Mouse (Mus musculus) MEL (cell line): ENCODE measurements around the gene Galntl6. TPM values are rescaled to one million over a fixed set of nuclear protein-coding genes. Genes with fewer than 3 reads are reported as not detected.

Experiments
- DNase-seq: peaks from one replicate; pipeline ENCODE4 v3.0.0; 2011; ENCODE audit warnings: low read depth, low spot score
- H3K27ac ChIP-seq: 2 replicates; pipeline ENCODE4 v1.5.1; 2012; ENCODE audit warnings: low read depth, mild to moderate bottlenecking, control low read depth, low read length, moderate library complexity; ENCODE audit not compliant: control insufficient read depth
- H3K27me3 ChIP-seq, 2 experiments: fragments of 150-350 bp in 1 of 2; sonication (generic) in 1 of 2; 2 replicates each; pipeline ENCODE4 v1.6.1; 2012; ENCODE audit warnings: low read length in 2 of 2, mild to moderate bottlenecking in 2 of 2, improper control_type of control experiment in 1 of 2, moderate library complexity in 1 of 2; ENCODE audit not compliant: insufficient read depth in 2 of 2, control insufficient read depth in 1 of 2
- H3K36me3 ChIP-seq, 2 experiments: 2 replicates each; pipeline ENCODE4 v1.6.1; 2012 to 2014; ENCODE audit warnings: low read length in 2 of 2, improper control_type of control experiment in 1 of 2, inconsistent platforms in 1 of 2, mild to moderate bottlenecking in 1 of 2; ENCODE audit not compliant: insufficient read depth in 2 of 2, control insufficient read depth in 1 of 2
- H3K4me1 ChIP-seq, 2 experiments: fragments of 150-350 bp in 1 of 2; sonication (generic) in 1 of 2; 2 replicates each; pipeline ENCODE4 v1.6.1; 2012; ENCODE audit warnings: low read length in 2 of 2, improper control_type of control experiment in 1 of 2, mild to moderate bottlenecking in 1 of 2; ENCODE audit not compliant: insufficient read depth in 2 of 2, control insufficient read depth in 1 of 2
- H3K4me3 ChIP-seq, 2 experiments: fragments of 150-350 bp in 1 of 2; sonication (generic) in 1 of 2; 2 replicates each; pipeline ENCODE4 v1.5.1; 2012; ENCODE audit warnings: low read depth in 2 of 2, low read length in 2 of 2, mild to moderate bottlenecking in 2 of 2, moderate library complexity in 2 of 2, control low read depth in 1 of 2, improper control_type of control experiment in 1 of 2; ENCODE audit not compliant: control insufficient read depth in 1 of 2, insufficient read depth in 1 of 2
- H3K79me2 ChIP-seq: 2 replicates; pipeline ENCODE4 v1.6.1; 2012; ENCODE audit warnings: mild to moderate bottlenecking, low read length, moderate library complexity; ENCODE audit not compliant: control insufficient read depth, poor library complexity, insufficient read depth
- H3K9ac ChIP-seq: 2 replicates; pipeline ENCODE4 v1.6.1; 2012; ENCODE audit warnings: low read depth, mild to moderate bottlenecking, control low read depth, low read length, moderate library complexity; ENCODE audit not compliant: control insufficient read depth, poor library complexity, severe bottlenecking
- H3K9me3 ChIP-seq: fragments of 150-350 bp; sonication (generic); replicated peaks from 2 replicates; pipeline ENCODE4 v1.6.1; 2012; ENCODE audit warnings: mild to moderate bottlenecking, low read length, improper control_type of control experiment, moderate library complexity; ENCODE audit not compliant: insufficient read depth
- CTCF ChIP-seq, 3 experiments: IDR thresholded peaks in 2 of 3; conservative IDR thresholded peaks in 1 of 3; 2 replicates each; pipeline ENCODE4 v1.5.1; 2011 to 2012; ENCODE audit warnings: low read length in 3 of 3, low read depth in 2 of 3, mild to moderate bottlenecking in 2 of 3, improper control_type of control experiment in 1 of 3, inconsistent platforms in 1 of 3, mixed read lengths in 1 of 3, moderate library complexity in 1 of 3; ENCODE audit not compliant: control insufficient read depth in 1 of 3, insufficient read depth in 1 of 3, poor library complexity in 1 of 3, severe bottlenecking in 1 of 3
- E2F4 ChIP-seq: IDR thresholded peaks from 2 replicates; pipeline ENCODE4 v1.6.1; 2011; ENCODE audit warnings: low read depth, low read length, improper control_type of control experiment, borderline replicate concordance
- ELF1 ChIP-seq: IDR thresholded peaks from 2 replicates; pipeline ENCODE4 v1.6.1; 2014; ENCODE audit warnings: low read depth, mild to moderate bottlenecking, inconsistent platforms, low read length, improper control_type of control experiment, moderate library complexity
- ETS1 ChIP-seq: IDR thresholded peaks from 2 replicates; pipeline ENCODE4 v1.6.1; 2012; ENCODE audit warnings: low read depth, mild to moderate bottlenecking, inconsistent platforms, low read length, improper control_type of control experiment, moderate library complexity
- GABPA ChIP-seq: IDR thresholded peaks from 2 replicates; pipeline ENCODE4 v1.6.1; 2012; ENCODE audit warnings: low read depth, mild to moderate bottlenecking, inconsistent platforms, low read length, improper control_type of control experiment, moderate library complexity
- GATA1 ChIP-seq: IDR thresholded peaks from 2 replicates; pipeline ENCODE4 v1.6.1; 2011; ENCODE audit warnings: low read depth, low read length, improper control_type of control experiment
- MAFK ChIP-seq: IDR thresholded peaks from 2 replicates; pipeline ENCODE4 v1.6.1; 2011; ENCODE audit warnings: low read depth, mild to moderate bottlenecking, low read length, improper control_type of control experiment, borderline replicate concordance
- MAZ ChIP-seq: IDR thresholded peaks from 2 replicates; pipeline ENCODE4 v1.6.1; 2012; ENCODE audit warnings: low read depth, mild to moderate bottlenecking, inconsistent platforms, low read length, improper control_type of control experiment
- MEF2A ChIP-seq: IDR thresholded peaks from 2 replicates; pipeline ENCODE4 v1.6.1; 2014; ENCODE audit warnings: low read depth, mild to moderate bottlenecking, inconsistent platforms, low read length, improper control_type of control experiment; ENCODE audit not compliant: poor library complexity, insufficient replicate concordance, severe bottlenecking; ENCODE audit errors: extremely low read depth
- MXI1 ChIP-seq: IDR thresholded peaks from 2 replicates; pipeline ENCODE4 v1.6.1; 2011; ENCODE audit warnings: mild to moderate bottlenecking, low read depth, low read length, improper control_type of control experiment
- MYB ChIP-seq: IDR thresholded peaks from 2 replicates; pipeline ENCODE4 v1.6.1; 2011; ENCODE audit warnings: mild to moderate bottlenecking, low read depth, low read length, improper control_type of control experiment
- MYC ChIP-seq: IDR thresholded peaks from 2 replicates; pipeline ENCODE4 v1.6.1; 2011; ENCODE audit warnings: low read depth, mild to moderate bottlenecking, low read length, improper control_type of control experiment, moderate library complexity
- NELFE ChIP-seq: IDR thresholded peaks from 2 replicates; pipeline ENCODE4 v1.6.1; 2011; ENCODE audit warnings: low read depth, low read length, improper control_type of control experiment
- POLR2AphosphoS2 ChIP-seq: IDR thresholded peaks from 2 replicates; pipeline ENCODE4 v1.6.1; 2011; ENCODE audit warnings: low read length, improper control_type of control experiment
- RCOR1 ChIP-seq: IDR thresholded peaks from 2 replicates; pipeline ENCODE4 v1.6.1; 2012; ENCODE audit warnings: low read depth, mild to moderate bottlenecking, inconsistent platforms, low read length, improper control_type of control experiment
- SMC3 ChIP-seq: IDR thresholded peaks from 2 replicates; pipeline ENCODE4 v1.6.1; 2011; ENCODE audit warnings: low read depth, low read length, improper control_type of control experiment
- TAL1 ChIP-seq: IDR thresholded peaks from 2 replicates; pipeline ENCODE4 v1.6.1; 2012; ENCODE audit warnings: mild to moderate bottlenecking, inconsistent platforms, low read length, moderate library complexity, mixed read lengths
- TBP ChIP-seq: IDR thresholded peaks from 2 replicates; pipeline ENCODE4 v1.8.0; 2011; ENCODE audit warnings: low read depth, low read length, improper control_type of control experiment
- TCF12 ChIP-seq: IDR thresholded peaks from 2 replicates; pipeline ENCODE4 v1.6.1; 2014; ENCODE audit warnings: low read depth, mild to moderate bottlenecking, inconsistent platforms, low read length, improper control_type of control experiment, moderate library complexity
- UBTF ChIP-seq: IDR thresholded peaks from 2 replicates; pipeline ENCODE4 v1.6.1; 2012; ENCODE audit warnings: low read depth, mild to moderate bottlenecking, inconsistent platforms, low read length, improper control_type of control experiment, moderate library complexity, borderline replicate concordance; ENCODE audit not compliant: insufficient read depth
- USF1 ChIP-seq: IDR thresholded peaks from 2 replicates; pipeline ENCODE4 v1.6.1; 2014; ENCODE audit warnings: low read depth, mild to moderate bottlenecking, inconsistent platforms, low read length, improper control_type of control experiment, moderate library complexity
- ZC3H11A ChIP-seq: IDR thresholded peaks from 2 replicates; pipeline ENCODE4 v1.6.1; 2012; ENCODE audit warnings: low read depth, mild to moderate bottlenecking, inconsistent platforms, low read length, improper control_type of control experiment
- ZKSCAN1 ChIP-seq: IDR thresholded peaks from 2 replicates; pipeline ENCODE4 v1.6.1; 2012; ENCODE audit warnings: low read depth, mild to moderate bottlenecking, inconsistent platforms, low read length, improper control_type of control experiment, moderate library complexity
- ZMIZ1 ChIP-seq: IDR thresholded peaks from 2 replicates; pipeline ENCODE4 v1.6.1; 2012; ENCODE audit warnings: low read depth, mild to moderate bottlenecking, inconsistent platforms, low read length, improper control_type of control experiment, moderate library complexity
- ZNF384 ChIP-seq: IDR thresholded peaks from 2 replicates; pipeline ENCODE4 v1.6.1; 2012; ENCODE audit warnings: low read depth, mild to moderate bottlenecking, inconsistent platforms, low read length, improper control_type of control experiment
- polyA plus RNA-seq, 2 experiments: library from polyadenylated mRNA; stranded (reverse) in 1 of 2; unstranded in 1 of 2; fragments of >175 nt in 1 of 2; fragments of >200 nt in 1 of 2; gene quantifications; 2 replicates each; pipeline versions ENCODE4 v1.2.1 to v1.2.4; 2012; ENCODE audit warnings: low replicate concordance in 2 of 2, low read depth in 1 of 2; ENCODE audit not compliant: insufficient read length in 2 of 2, insufficient read depth in 1 of 2, missing spikeins in 1 of 2
- total RNA-seq: library from RNA; depleted of rRNA; stranded (reverse); fragments of 300-350 nt; gene quantifications from 2 replicates; pipeline ENCODE4 v1.2.3, GENCODE M21; 2012

The Galntl6 gene
- total and polyA plus RNA-seq, 3 experiments = not detected

- TF ChIP-seq MYB (no peak), ETS1 (no peak), ZNF384 (no peak), MYC (no peak), USF1 (no peak), SMC3 (no peak), TCF12 (no peak), TAL1 (no peak), ZMIZ1 (no peak), ZKSCAN1 (no peak), RCOR1 (no peak), MXI1 (no peak), MAFK (no peak), NELFE (no peak), UBTF (no peak)
- Histone ChIP-seq H3K27me3 (no peaks in the 10 kb centered on the region), H3K4me1 (no peaks in the 10 kb centered on the region), H3K36me3 (no peaks in the 10 kb centered on the region), H3K4me3 (no peak overlapping the region), H3K9ac (no peak overlapping the region), H3K9me3 (no peaks in the 10 kb centered on the region), H3K79me2 (no peaks in the 10 kb centered on the region), H3K27ac (no peak overlapping the region)
- DNase-seq = no peak
These were observed 174.5 kb downstream of the Galntl6 start for GRCm38 (mm10) chr8:58737963-58738362.

GRCm38 (mm10) chr8:58691761-58692160, 220.7 kb downstream of the Galntl6 start:
- H3K27me3 ChIP-seq = no peaks in the 10 kb centered on the region
- H3K79me2 ChIP-seq = no peaks in the 10 kb centered on the region
- no peaks in the 10 kb centered on the region for H3K36me3 ChIP-seq
- H3K9me3 ChIP-seq = no peaks in the 10 kb centered on the region
- no peak overlapping the region for H3K9ac ChIP-seq
- H3K4me1 ChIP-seq = no peaks in the 10 kb centered on the region
- no peak overlapping the region for H3K4me3 ChIP-seq
- DNase-seq = no peak
- TF ChIP-seq GATA1 (no peak), NELFE (no peak), ELF1 (no peak), ZC3H11A (no peak), CTCF (IDR thresholded peaks at IDR 0.05 in 2 of 3, conservative IDR thresholded peaks at IDR 0.05 in 1 of 3; ENCODE audit: control insufficient read depth in 1 of 3, insufficient read depth in 1 of 3, low read depth in 2 of 3, low read length in 3 of 3, poor library complexity in 1 of 3, severe bottlenecking in 1 of 3) (no peak), RCOR1 (no peak), MAZ (no peak), GABPA (no peak), MEF2A (no peak), TBP (no peak), E2F4 (no peak), USF1 (no peak), MYC (no peak), TAL1 (no peak), ZNF384 (no peak), POLR2AphosphoS2 (no peak)
- no peak overlapping the region for H3K27ac ChIP-seq
